Mouse (Mus musculus) frontal cortex, postnatal 10 days (tissue): ENCODE measurements around the gene Ppp2r5c.

Experiments used
- DNase-seq, 2 experiments: peaks; one replicate each; pipeline ENCODE4 v3.0.0; 2022; ENCODE audit warnings: low spot score in 2 of 2, mixed read lengths in 1 of 2

Ppp2r5c gene

GRCm38 (mm10) chr12:110610713-110611112, 163.8 kb downstream of the Ppp2r5c start:
- DNase-seq: no peak

GRCm38 (mm10) chr12:110630056-110630455, 183.1 kb downstream of the Ppp2r5c start:
- no peak for DNase-seq
